Mouse (Mus musculus) retina, postnatal 1 day (tissue): ENCODE measurements around the gene Pcdh8.

ENCODE experiments used
- DNase-seq: peaks from one replicate; pipeline ENCODE4 v3.0.0-alpha.2; 2012

Gene Pcdh8

GRCm38 (mm10) chr14:79771094-79771535 is at the start of gene Pcdh8:
Gene Pcdh8, minus strand, starts transcription at chr14:79771312.
- DNase-seq = peak; percentile 97

- no peak for DNase-seq
These were observed 43.6 kb upstream of the Pcdh8 start for GRCm38 (mm10) chr14:79814709-79815108.

GRCm38 (mm10) chr14:79814084-79814483 is 43.0 kb upstream of the Pcdh8 start:
- peak; percentile 62 for DNase-seq

- DNase-seq = no peak
These were observed 22.1 kb upstream of the Pcdh8 start for GRCm38 (mm10) chr14:79793179-79793578.

DNA sequence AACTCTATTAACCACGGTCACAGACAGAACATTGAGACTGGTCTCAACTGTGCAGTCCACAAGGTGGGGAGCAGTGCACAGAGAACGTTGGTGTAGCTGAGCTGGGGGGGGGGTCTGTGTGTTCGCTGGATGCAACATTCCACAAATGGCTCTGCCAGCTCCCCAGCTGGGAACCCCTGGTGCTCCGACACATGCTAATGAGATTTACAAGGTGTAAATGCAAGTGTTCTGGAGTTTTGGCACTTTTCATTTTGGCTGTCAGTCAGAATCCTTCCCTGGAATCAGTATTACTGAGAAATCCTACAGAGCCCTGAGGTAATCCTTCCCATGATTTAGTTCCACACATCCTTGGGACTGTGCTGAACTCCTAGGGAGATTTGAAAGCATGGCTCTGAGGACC is 18.4 kb upstream of the Pcdh8 start:
- DNase-seq = no peak

GRCm38 (mm10) chr14:79788656-79789204 is 17.6 kb upstream of the Pcdh8 start:
- no peak for DNase-seq

GRCm38 (mm10) chr14:79787918-79788317 is 16.8 kb upstream of the Pcdh8 start:
- DNase-seq = no peak

DNA sequence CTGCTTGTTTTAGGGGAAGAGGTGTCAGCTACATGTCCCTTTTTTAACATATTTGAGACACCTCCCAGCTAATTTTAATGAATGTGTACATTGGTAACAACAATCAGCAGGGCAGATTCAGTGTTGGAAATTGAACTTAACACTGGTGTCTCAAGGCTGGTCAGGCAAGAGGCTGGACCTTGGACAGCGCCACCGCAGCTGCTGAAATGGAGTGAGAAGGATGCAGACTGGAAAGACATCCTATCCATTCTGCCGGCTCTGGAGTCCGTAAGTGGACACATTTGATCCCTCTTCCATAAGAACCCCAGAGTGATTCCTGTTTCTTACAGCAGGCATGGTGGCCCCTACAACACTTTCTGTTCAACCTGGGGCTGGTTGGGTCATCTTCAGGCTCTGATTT is 14.3 kb upstream of the Pcdh8 start:
- DNase-seq = no peak

DNA sequence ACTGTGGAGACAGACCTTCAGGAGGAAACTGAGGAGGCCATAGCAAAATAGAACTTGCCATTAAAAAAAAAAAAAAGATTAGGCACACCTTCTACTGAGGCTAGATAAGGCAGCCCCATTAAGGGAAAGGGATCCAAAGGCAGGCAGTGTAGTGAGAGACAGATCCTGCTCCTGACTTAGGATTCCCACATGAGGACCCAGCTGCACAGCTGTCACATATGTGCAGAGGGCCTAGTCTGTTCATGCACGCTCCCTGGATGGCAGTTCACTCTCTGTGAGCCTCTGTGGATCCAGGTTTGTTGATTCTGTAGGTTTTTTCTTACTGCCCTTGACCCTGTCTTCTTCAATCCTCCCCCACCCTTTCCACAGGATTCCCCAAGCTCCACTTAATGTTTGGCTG is 9.8 kb upstream of the Pcdh8 start:
- DNase-seq = no peak

GRCm38 (mm10) chr14:79780332-79780731 is 9.2 kb upstream of the Pcdh8 start:
- no peak for DNase-seq

DNA sequence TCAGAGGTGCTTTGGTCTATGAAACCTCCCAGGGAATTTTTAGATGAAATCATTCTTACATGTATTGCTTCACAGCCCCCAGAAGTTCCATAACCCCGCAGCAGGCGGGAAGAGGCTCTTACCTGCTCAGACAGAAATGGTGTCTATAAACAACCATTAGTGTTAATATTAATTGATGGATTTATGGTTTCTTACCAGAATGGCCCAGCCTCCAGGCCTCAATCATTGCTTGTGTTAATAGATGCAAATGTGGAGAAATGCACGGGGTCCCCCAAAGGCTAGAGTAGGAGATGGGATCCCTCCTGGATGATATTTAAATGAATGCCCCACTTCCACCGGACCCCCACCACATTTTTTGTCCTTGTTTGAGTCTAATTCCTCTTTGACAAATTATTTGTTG is 8.7 kb upstream of the Pcdh8 start:
- DNase-seq = no peak

- peak; percentile 88 for DNase-seq
These were observed 2.6 kb upstream of the Pcdh8 start for GRCm38 (mm10) chr14:79773425-79774391.

GRCm38 (mm10) chr14:79771802-79772511 is 845 bp upstream of the Pcdh8 start:
- DNase-seq = peak; percentile 49

DNA sequence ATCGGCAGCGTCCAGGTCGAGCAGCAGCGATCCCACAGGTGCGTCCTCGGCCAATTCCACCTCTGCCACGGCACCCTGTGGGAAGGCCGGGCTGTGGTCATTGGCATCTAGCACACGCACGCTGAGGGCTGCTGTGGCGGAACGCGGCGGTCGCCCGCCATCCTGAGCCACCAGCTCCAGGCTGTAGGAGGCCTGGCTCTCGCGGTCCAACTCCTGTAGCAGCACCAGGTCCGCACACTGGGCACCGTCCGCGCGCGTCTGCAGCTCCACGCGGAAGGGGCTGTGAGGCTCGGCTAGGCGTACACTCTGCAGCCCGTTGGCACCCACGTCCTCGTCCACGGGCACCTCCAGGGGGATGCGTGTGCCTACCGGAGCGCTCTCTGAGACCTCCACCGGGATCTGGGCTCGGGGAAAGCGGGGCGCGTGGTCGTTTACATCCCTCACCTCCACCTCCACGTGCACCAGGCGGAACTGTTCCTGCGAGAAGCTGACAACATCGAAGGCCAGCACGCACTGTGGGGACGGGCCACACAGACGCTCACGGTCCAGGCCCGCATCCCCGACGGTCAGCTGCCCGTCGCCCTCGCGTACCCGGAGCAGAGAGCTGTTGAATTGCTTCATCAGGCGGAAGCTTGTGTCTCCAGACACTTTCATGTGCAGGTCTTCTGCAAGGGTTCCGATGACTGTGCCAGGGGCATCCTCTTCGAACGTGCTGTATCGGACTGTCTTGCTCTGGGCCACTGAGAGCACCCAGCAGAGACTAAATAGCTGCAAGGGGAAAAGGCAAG is 612 bp downstream of the Pcdh8 start:
- DNase-seq = peak; percentile 44

DNA sequence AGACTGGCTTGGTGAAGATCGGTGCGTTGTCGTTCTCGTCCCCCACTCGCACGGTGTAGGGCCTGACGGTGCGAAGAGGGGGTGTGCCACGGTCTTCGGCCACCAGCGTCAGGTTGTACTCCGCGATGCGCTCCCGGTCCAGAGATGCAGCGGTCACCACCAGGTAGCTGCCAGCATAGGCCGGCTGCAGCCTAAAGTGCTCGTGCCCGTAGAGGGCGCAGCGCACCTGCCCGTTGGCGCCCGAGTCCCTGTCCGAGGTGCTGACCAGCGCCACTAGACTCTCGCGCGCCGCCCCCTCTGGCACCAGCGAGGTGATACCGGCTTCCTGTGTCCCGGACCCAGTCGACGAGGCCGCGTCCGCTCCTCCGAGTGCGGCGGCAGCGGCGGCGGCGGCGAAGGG is 1.5 kb downstream of the Pcdh8 start:
- peak; percentile 84 for DNase-seq

- peak; percentile 62 for DNase-seq
These were observed 2.1 kb downstream of the Pcdh8 start for GRCm38 (mm10) chr14:79768996-79769395.

DNA sequence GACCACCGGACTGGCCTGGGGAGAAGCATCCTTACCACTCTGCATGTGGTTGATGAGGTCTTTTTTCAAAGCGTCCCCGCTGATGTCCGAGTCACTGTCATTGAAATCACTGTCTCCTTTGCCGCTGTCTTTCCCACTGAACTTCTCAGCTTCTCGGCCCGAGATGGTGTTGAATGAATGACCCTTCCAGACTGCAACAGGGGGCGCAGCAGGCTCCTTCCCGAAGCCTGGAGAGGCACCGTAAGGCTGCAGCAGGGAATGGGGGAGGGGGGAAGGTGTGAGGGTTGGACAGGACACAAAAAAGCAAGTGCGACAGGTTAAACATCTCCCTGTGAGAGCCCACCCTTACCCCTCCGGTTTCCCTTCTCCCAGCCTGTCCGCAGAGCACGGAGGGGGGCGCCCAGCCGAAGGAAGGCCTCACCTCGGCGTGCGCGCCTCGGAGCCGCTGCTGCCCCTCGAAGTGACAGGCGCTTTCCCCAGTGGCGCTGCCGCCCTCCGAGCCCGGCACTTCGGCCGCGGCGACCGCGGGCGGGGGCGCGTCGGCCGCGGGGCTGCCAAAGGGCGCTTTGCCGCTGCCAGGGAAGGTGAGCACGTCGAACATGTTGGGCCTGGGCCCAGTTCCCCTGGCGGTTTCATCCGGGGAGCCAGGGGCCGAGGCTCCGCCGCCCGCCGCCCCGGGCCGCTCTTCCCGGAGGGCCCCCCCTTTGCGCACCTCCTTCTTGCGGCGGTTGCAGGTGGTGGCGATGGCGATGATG is 2.9 kb downstream of the Pcdh8 start:
- DNase-seq = peak; percentile 38

- DNase-seq = no peak
These were observed 3.5 kb downstream of the Pcdh8 start for GRCm38 (mm10) chr14:79767601-79768000.

- peak; percentile 69 for DNase-seq
These were observed 5.8 kb downstream of the Pcdh8 start for GRCm38 (mm10) chr14:79765196-79765765.

GRCm38 (mm10) chr14:79754601-79755222 is 16.4 kb downstream of the Pcdh8 start:
- peak; percentile 72 for DNase-seq

DNA sequence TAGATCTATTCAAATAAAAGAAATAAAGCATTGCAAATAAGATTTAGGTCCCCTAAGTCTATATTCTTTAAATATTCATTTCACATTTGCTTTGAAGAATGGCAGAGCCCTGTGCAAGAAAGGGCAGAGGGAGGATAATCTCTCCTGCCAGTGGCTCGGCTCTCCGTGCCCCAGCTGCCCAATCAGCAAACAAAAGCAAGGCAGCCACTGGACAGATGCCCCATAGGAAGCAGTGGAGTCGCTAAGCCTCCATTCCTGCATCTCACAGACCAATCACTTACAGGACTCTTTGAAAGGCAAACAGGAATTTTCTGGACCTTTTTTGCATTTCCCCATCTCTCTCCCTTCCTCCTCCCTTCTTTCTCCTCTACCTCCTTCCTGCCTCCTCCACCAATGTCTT is 17.0 kb downstream of the Pcdh8 start:
- DNase-seq = peak; percentile 56
